Mouse (Mus musculus) megakaryocyte-erythroid progenitor cell, adult 5-6 weeks (primary cell): ENCODE results near the gene Cbx1. TPM values are rescaled to one million over a fixed set of nuclear protein-coding genes. Genes with fewer than 3 reads are reported as not detected.
A peak's percentile ranks its signal among the peaks of the same experiment; 100 is the strongest.

Source experiments
- ATAC-seq: replicated peaks from 2 replicates; pipeline ENCODE4 v1.8.0; 2016; ENCODE audit warnings: mild to moderate bottlenecking, inconsistent platforms; ENCODE audit not compliant: severe bottlenecking, poor library complexity, low FRiP score, low TSS enrichment
- total RNA-seq, 2 experiments: library from RNA; stranded (forward) in 1 of 2; stranded (reverse) in 1 of 2; fragments of 200-1000, 215-1000 nt in 1 of 2; fragments of >200 nt in 1 of 2; fragmentation: Nextera tagmentation in 1 of 2; gene quantifications; 2 replicates each; pipeline ENCODE4 v1.2.3; 2014 to 2017

Gene Cbx1
- total RNA-seq (2014; fragmentation: Nextera tagmentation) (91.7 and 97.1 TPM in 2 replicates), total RNA-seq (2017) (120 and 130 TPM in 2 replicates)

- ATAC-seq = peak; percentile 95
Measured at GRCm38 (mm10) chr11:96788871-96789795, at the start of gene Cbx1. Gene Cbx1 (plus strand): TSS chr11:96789127.

DNA sequence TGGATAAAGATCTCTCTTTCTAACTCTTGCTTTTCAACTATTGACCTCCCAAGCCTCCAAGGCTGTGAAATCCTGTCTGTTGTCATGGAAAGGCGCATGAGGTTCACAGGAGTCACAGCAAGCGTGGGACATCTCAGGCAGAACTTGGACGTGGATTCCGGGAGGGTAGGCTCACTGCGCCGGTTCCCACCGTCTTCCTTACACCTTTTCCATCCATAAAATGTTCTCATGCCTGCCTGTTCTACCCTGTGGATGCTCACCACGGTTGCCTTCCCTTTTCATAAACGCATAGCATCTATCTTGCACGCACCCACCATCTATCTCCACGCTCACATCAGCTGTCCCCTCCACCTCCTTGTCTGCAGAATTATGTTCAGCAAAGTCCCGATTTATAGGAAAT, 48.1 kb upstream of the Cbx1 start:
- no peak for ATAC-seq

GRCm38 (mm10) chr11:96741995-96742394, 46.9 kb upstream of the Cbx1 start:
- ATAC-seq = no peak

DNA sequence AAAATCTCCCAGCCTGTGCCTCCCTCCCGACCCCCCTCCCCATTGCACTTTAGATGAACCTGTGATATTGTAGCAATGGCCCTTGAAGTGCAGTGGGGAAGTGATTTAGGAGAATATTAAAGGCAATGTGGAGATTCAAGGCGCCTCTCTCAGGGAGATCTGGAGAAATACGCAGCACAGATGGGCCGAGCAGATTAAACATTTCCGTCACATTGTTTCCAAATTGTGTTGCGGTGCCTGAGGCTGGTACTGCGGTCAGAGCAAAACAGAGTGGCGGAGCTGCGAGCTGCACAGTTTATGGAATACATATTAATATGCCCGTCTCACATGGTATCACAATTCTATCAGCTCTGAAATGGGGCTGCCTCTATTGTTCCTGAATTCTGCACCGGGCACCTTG, 45.9 kb upstream of the Cbx1 start:
- ATAC-seq = no peak

GRCm38 (mm10) chr11:96743891-96744290, 45.0 kb upstream of the Cbx1 start:
- ATAC-seq = no peak

DNA sequence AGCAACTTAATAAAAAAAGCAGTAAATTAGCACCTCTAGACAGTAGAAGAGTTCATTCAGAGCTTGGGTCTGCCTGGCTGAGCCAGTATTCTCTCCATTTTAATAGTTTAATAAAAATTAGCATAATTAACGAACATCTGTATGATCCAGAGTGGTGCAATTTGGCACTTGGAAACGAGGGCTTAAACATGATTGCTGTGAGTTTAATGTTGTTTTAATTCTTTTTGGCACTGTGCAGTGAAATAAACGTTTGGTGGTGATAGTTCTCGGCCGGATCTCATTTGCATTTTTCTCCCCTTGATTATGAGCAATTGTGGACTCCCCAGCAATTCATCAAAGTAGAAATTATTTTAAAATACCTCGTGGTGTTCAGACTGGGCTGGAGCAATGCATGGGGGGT, 42.3 kb upstream of the Cbx1 start:
- no peak for ATAC-seq

DNA sequence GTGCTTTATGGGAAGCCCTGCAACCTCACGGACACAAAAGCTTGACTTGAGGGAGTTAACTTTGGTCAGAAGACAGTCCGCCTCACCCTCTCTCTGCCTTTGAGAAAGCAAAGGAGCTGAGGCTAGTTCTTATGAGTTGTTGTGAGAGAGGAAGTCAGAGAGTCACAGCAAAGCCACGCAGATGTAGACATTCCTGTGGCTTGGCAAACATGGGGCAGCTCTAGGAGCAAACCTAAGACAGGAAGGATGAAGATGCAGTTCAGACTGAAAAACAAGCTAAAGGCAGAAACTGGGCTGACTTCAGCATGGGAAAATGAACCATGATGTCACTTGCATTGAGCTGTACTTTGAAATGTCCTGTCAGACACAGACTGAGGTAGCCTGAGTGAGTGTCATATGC, 41.4 kb upstream of the Cbx1 start:
- ATAC-seq = no peak

DNA sequence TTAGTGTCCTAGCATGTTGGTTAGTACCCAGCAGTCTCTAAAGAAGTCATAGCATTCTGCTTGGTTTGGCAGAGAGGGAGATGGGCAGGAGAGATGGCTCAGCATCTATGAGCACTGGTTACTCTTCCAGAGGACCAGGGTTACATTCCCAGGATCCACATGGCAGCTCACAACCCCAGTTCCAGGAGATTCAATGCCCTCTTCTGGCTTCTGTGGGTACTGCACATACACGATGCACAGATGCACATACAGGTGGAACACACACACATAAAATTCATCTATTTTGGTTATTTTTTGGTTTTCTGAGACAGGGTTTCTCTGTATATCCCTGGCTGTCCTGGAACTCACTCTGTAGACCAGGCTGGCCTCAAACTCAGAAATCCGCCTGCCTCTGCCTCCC, 33.6 kb upstream of the Cbx1 start:
- ATAC-seq = no peak

DNA sequence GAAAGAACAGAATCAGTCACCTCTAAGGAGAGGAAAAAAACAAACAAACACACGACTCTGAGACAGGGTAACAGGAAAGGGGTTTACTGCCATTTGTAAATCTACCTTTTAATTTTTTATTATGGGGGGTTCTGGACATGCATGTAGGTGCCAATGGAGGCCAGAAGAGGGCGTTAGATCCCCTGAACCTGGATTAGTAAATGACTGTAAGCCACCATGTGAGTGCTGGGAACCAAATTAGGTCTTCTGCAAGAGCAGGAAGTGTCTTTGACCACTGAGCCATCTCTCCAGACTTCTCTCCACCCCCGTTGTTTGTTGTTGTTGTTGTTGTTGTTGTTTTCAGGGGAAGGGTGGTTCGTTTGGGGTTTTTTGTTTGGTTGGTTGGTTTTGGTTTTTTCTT, 31.5 kb upstream of the Cbx1 start:
- no peak for ATAC-seq

- no peak for ATAC-seq
Measured at GRCm38 (mm10) chr11:96758402-96758801, 30.5 kb upstream of the Cbx1 start.

- ATAC-seq = peak; percentile 77
Measured at GRCm38 (mm10) chr11:96760042-96760441, 28.9 kb upstream of the Cbx1 start.

DNA sequence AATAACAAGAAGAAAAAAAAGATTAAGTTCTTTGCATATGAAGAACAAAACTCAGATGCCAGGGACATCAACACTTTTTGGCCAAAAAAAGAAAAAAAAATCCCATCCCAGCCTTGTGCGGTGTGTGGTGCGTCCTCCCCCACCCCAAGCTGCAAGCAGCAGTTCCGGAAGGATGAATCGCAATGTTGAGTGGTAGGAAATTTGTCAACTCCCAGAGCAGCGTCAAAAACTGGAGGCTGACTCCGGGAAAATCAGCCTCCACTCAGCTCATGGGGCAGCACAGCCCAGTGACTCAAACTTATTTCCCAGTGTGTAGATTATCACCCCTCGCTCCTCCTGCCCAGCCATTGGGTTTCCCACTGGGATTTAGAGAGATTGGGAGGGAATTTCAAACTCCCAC, 26.9 kb upstream of the Cbx1 start:
- ATAC-seq = no peak

DNA sequence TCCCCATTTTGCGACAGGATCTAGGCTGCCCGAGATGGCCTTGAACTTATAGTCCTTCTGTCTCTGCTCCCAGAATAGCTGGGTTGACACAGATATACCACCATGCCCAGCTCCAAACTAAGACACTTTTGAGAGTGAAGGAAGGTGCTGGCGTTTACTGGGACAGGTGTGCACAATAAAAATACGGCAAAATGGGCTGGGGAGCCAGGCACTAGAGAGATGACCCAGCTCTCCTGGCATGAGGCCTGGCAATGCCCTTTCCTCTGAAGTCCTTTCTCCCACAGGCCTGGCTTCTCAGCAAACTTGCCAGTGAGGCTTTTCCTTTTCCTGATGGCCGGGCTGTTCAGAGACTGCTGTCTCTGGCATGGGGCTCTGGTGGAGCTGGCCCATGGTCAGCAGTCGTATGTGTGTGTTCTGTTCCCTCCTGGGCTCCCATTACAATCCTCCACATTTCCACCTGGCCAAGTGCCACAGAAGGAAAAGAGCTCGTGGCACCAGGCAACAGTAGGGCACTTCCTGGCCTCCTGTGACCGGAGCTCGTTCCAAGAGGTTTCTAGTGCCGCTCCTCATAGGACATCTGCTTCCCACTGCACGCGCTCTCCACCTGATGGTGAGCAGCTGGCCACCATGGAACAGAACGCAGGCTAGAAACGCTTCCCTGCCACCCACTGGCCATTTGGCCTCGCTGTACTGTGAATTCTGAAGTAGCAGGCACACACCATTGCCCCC, 26.0 kb upstream of the Cbx1 start:
- no peak for ATAC-seq

GRCm38 (mm10) chr11:96764511-96765350, 24.2 kb upstream of the Cbx1 start:
- ATAC-seq = no peak

DNA sequence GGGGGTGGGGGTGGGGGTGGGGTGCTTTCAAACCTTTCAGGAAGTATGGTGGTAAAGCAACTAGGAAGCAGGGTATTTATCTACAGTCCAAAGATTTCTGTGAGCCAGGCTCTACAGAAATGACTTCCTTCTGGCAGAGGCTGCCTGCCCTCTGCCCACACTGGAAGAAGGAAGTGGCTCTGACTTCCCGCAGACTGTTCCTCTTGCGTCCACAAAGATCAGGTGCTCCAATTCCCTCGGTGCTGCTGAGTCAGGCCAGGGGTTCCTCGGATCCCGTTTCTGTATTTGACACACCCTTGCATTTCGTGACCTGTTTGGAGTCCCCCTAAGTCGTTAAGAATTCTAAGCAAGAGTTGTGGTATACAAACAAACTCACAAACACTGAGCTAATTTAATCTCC, 23.3 kb upstream of the Cbx1 start:
- no peak for ATAC-seq

- no peak for ATAC-seq
Measured at GRCm38 (mm10) chr11:96766555-96766954, 22.4 kb upstream of the Cbx1 start.

DNA sequence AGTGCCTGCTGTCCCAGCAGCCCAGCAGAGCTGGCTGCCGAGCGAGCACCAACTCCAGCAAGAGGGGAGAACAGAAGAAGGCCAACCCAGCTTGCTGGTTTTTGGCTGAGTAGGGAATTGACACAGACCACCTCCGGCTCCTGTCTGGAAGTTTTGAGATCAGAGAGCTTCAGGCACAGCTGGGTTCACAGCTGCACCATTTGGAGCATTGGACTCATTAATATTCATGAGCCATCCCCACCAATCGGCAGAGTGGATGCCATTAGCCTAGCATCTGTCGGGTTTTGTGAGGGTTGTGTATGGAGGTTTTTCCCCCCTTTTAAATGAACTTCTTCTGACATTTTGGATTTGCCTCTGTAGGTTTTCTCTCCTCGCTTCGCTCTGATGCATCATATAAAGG, 21.8 kb upstream of the Cbx1 start:
- ATAC-seq = no peak

GRCm38 (mm10) chr11:96768240-96768639, 20.7 kb upstream of the Cbx1 start:
- ATAC-seq = no peak

- no peak for ATAC-seq
Measured at GRCm38 (mm10) chr11:96771274-96771975, 17.5 kb upstream of the Cbx1 start.
